Mouse (Mus musculus): ENCODE measurements around the gene Lrrc15. TPM values are rescaled to one million over a fixed set of nuclear protein-coding genes. Genes with fewer than 3 reads are reported as not detected.

Lrrc15 gene
- polyA plus RNA-seq, 1 experiment from 2014 or later, result not detected

DNA sequence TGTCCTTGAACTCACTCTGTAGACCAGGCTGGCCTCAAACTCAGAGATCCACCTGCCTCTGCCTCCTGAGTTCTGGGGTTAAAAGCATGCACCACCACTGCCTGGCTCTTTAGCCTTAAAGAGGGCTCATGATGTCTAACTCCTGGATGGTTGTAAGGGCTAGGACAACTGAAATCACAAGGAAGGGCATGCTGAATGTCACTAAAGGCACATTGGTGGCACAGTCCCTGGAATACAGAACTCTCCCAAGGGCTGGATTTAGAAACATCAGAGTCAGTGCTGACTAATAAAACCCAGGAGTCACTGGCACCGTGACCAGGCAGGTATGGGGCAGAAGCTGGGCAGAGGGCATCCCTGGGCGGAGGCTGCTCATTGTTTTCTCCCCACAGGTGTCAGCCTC is 20.4 kb upstream of the Lrrc15 start:
- ChIA-PET POLR2A (no interaction called here), CTCF (no interaction called here)
- no peak for DNase-seq (ENCODE audit: low read depth, low spot score)
- peaks cover 6% of the 10 kb centered on the region for H3K27me3 ChIP-seq
- ATAC-seq, result no peak
- in situ Hi-C loops (cut with MboI; ENCODE audit: low pct_unique_long_range_greater_than_20kb), result no loop called here
- TF ChIP-seq CTCF (IDR thresholded peaks at IDR 0.05), result no peak

DNA sequence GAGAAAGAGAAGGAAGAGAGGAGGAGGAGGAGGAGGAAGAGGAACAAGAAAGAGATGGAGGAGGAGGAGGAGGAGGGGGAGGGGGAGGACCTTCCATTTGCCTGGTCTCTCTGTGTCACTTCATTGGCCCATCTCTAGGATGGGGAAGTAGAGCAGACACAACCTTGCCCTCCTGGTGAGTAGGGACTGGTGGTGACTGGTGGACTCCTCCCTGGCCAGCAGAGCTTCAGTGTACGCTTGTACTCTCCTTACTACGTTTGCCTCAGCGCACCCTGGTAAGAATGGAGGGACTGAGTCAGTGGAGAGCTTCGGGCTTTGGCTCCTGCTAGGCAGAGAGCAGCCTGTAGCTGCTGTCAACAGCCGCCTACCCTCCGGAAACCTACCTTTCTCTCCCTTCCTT is 19.6 kb upstream of the Lrrc15 start:
- no peak for TF ChIP-seq CTCF (IDR thresholded peaks at IDR 0.05)
- ChIA-PET POLR2A (no interaction called here), CTCF (interaction anchor here (1.9 kb wide), 1 partner anchor 11 kb away, joined by 8 read pairs; no protein-coding TSS in a partner anchor)
- in situ Hi-C loops (cut with MboI; ENCODE audit: low pct_unique_long_range_greater_than_20kb), result no loop called here
- DNase-seq (ENCODE audit: low read depth, low spot score), result no peak
- H3K27me3 ChIP-seq, result peaks cover 6% of the 10 kb centered on the region
- ATAC-seq, result no peak

DNA sequence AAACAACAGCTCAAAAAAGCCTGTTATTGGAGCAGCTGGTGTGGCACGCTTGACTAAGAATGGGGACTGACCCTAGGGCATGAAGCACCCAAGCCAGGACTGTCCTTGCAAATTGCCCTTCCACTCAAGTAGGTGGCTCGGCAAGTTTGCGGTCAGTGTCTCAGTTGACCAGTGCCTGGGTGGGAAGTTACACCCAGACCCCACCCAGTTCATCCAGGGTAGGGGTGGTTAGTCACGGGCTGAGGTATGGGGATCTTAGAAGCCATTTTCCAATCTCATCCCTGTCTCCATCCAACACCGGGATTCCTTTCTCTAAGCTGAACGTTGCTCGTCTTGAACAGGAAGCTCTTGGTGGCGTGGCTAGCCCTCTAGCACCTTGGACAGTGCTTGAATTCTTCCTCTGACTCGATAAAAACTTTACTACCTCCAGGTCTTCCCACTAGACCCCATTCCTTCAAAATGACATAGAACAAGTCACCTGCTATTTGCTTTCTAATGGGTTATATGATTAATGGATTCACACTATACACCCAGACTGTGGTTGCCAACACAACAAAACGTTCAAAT is 16.7 kb upstream of the Lrrc15 start:
- ChIA-PET CTCF (interaction anchor here (0.8 to 1.9 kb wide), 5 partner anchors 14 to 37 kb away, joined by 3 to 4 read pairs (median 4); no protein-coding TSS in a partner anchor), POLR2A (interaction anchor here (1.7 kb wide), 1 partner anchor 12 kb away, joined by 4 read pairs; no protein-coding TSS in a partner anchor)
- DNase-seq (ENCODE audit: low read depth, low spot score) (no peak), ATAC-seq (no peak)
- TF ChIP-seq CTCF (IDR thresholded peaks at IDR 0.05), result no peak
- in situ Hi-C loops (cut with MboI; ENCODE audit: low pct_unique_long_range_greater_than_20kb), result no loop called here
- peaks cover 6% of the 10 kb centered on the region for H3K27me3 ChIP-seq

DNA sequence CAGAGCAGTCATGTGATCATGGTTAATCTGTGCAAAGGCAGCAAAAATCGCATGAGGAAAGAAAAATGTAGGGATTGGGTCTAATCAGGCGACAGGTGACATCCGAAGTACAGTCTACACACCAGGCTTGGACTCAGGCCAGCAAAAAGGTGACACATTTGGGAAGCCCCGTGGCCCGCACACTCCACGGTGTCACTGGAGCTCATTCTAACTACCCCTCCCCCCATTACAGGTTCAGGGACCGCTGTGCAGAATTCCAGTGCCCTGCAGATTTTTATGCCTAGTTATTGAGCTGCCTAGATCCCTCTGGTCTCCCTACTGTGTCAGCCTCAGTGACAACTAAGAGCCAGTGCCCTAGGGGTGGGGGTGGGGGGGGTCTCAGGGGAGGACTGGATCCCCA is 14.4 kb upstream of the Lrrc15 start:
- in situ Hi-C loops (cut with MboI; ENCODE audit: low pct_unique_long_range_greater_than_20kb), result no loop called here
- H3K27me3 ChIP-seq, result peaks cover 6% of the 10 kb centered on the region
- CTCF ChIA-PET, result no interaction called here
- ATAC-seq (no peak), DNase-seq (ENCODE audit: low read depth, low spot score) (no peak)
- no peak for TF ChIP-seq CTCF (IDR thresholded peaks at IDR 0.05)
- POLR2A ChIA-PET, result no interaction called here

DNA sequence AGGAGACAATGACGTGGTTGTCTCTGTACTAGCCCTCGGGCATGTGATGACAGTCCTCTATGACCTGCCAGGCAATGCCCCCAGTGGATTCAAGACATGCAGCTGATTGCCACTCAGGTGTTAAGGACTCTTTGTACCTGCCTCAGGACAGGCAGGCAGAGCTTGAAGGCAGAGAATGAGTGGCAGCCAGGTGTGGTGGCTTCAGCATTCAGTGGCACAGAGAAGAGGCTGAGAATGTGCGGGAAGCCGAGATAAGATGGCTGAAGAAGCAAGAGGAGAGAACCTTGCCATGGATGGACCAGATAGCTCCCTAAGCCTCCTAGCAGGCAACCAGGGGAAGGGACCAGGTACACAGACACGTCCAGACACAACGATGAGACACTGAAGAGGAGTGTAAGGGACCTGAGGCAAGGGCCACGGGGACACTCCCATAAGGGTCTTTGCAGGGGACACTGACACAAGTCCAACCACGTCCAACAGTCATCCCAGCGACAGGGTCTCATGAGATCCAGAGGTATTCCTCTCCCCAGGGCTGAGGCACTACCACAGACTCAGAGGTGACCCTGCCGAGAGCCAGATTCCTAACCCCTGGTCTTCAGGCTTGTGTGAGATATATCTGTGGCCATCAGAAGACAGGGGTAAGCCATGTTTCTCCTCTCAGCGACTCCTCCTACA is 13.7 kb upstream of the Lrrc15 start:
- no peak for TF ChIP-seq CTCF (IDR thresholded peaks at IDR 0.05)
- DNase-seq (ENCODE audit: low read depth, low spot score) (no peak), ATAC-seq (no peak)
- in situ Hi-C loops (cut with MboI; ENCODE audit: low pct_unique_long_range_greater_than_20kb), result no loop called here
- peaks cover 6% of the 10 kb centered on the region for H3K27me3 ChIP-seq
- POLR2A ChIA-PET, result no interaction called here
- CTCF ChIA-PET, result no interaction called here

DNA sequence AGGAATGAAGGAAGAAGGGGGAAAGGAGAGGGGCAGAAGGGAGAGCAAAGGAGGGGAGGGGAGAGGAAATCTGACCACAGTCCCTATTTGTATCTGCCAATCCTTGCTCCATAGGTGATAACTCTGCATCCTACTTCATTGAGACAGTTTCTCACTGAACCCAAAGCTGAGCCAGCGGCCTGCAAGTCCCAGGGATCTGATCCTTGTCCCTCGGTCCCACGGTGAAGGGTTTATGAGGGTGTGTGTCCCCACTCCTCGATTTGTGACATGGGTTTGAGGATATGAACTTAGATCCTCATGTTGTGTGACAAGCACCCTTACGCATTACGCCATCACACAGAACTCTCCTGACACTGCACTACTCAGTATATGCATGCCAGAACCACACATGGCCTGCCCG is 12.1 kb upstream of the Lrrc15 start:
- H3K27me3 ChIP-seq, result no peaks in the 10 kb centered on the region
- no peak for DNase-seq (ENCODE audit: low read depth, low spot score)
- no peak for TF ChIP-seq CTCF (IDR thresholded peaks at IDR 0.05)
- ChIA-PET POLR2A (no interaction called here), CTCF (no interaction called here)
- in situ Hi-C loops (cut with MboI; ENCODE audit: low pct_unique_long_range_greater_than_20kb), result no loop called here
- no peak for ATAC-seq

DNA sequence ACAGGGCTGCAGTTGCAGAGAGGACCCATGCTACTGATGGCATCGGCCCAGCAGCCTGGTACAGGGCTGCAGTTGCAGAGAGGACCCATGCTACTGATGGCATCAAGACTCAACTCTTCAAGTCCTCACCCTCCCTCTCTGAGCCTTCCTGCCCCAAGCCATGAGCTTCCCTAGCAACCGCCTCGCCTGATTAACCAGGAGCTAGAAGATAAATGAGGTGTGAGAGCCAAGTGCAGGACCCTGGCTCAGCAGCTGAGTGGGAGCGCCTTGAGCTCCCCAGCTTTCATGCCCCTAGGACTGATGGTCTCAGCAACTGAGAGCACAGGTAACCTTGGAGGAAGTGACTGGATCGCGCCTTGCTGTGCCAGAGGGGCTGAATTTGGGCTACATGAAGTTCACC is 7.4 kb upstream of the Lrrc15 start:
- ChIA-PET CTCF (no interaction called here), POLR2A (no interaction called here)
- DNase-seq (ENCODE audit: low read depth, low spot score) (no peak), ATAC-seq (no peak)
- H3K27me3 ChIP-seq, result no peaks in the 10 kb centered on the region
- no peak for TF ChIP-seq CTCF (IDR thresholded peaks at IDR 0.05)
- in situ Hi-C loops (cut with MboI; ENCODE audit: low pct_unique_long_range_greater_than_20kb), result no loop called here

DNA sequence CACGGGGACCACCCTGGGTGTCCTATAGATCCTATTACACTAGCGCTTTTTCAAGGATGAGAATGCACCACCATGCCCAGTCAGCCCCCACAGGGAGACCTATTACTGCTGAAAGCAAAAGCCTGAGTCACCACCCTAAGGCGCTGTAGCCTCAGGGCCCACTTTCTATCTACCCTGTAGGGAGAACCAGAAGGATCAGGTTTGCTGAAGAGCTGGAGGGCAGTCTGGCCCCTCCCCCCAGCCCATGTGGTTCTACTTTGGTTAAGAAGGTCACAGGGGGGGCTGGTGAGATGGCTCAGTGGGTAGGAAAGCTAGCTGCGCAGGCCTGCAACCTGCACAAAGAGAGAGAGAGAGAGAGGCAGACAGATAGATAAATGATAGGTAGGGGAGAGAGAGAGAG is 2.6 kb upstream of the Lrrc15 start:
- no peak for TF ChIP-seq CTCF (IDR thresholded peaks at IDR 0.05)
- ChIA-PET POLR2A (no interaction called here), CTCF (no interaction called here)
- DNase-seq (ENCODE audit: low read depth, low spot score) (no peak), ATAC-seq (no peak)
- H3K27me3 ChIP-seq, result peaks cover 11% of the 10 kb centered on the region
- in situ Hi-C loops (cut with MboI; ENCODE audit: low pct_unique_long_range_greater_than_20kb), result no loop called here

DNA sequence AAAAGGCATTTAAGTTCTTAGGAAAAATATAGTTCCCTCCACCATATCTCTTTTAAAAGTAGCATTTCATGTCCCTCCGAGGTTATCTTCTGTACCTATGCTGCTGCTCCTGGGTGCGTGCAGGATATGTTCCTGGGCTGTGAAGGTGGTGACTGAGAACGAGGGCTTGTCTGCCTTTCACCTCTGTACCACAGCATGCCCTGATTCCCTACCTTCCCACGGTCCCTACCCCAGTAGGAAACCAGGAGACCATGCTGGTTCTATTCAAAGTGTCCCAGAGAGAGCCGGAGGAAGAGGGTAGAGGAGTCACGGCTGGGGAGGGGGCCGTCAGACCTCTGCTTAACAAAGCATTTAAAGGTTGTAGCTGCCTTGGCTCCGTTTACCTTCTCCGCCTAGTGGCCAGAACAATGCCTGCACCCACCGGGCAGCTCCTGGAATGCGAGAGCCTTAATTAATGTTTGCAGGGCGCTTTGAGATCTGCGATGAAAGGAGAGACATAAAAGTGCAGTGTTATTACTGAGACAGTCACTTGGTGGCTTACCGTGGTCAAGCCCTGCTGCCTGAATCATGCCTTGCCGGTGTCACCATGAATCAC is 784 bp upstream of the Lrrc15 start:
- ChIA-PET POLR2A (no interaction called here), CTCF (interaction anchor here (1.2 kb wide), 1 partner anchor 12 kb away, joined by 6 read pairs; no protein-coding TSS in a partner anchor)
- no peak for DNase-seq (ENCODE audit: low read depth, low spot score)
- peak; percentile 49 for ATAC-seq
- no peak for TF ChIP-seq CTCF (IDR thresholded peaks at IDR 0.05)
- H3K27me3 ChIP-seq, result peaks cover 11% of the 10 kb centered on the region
- in situ Hi-C loops (cut with MboI; ENCODE audit: low pct_unique_long_range_greater_than_20kb), result no loop called here

DNA sequence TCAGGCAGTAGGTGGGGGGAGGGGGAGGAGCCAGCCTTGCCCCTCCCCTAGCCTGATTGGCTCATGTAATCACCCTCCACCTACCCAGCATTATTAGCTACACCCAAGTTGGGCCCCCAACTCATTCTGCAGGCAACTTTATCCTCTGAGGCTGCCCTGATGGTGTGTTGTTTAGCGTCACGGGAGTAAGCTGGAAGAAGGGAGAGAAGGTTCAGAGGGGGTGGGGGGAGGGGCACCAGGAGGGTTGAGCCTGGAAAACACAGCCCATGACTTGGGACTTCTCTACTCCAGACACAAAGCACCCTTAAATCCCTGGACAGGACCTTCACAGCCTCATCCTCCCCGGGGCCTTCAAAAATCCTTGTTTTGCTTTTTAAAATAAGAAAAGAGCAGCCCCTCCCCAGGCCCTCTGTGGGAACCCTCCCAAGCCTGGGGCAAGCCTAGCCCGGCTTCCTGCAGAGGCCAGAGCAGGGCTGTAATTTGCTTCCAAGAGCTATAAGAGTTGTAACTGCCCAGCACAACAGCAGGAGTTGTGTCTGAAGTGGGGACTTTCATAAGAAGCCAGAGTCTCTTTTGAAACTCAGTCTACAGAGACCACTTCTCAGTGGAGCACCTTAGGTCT is 2.3 kb downstream of the Lrrc15 start:
- DNase-seq (ENCODE audit: low read depth, low spot score), result no peak
- ATAC-seq, result no peak
- TF ChIP-seq CTCF (IDR thresholded peaks at IDR 0.05), result no peak
- POLR2A ChIA-PET, result no interaction called here
- in situ Hi-C loops (cut with MboI; ENCODE audit: low pct_unique_long_range_greater_than_20kb), result no loop called here
- H3K27me3 ChIP-seq, result peaks cover 11% of the 10 kb centered on the region
- CTCF ChIA-PET, result interaction anchor here (1.2 kb wide), 1 partner anchor 9 kb away, joined by 3 read pairs; no protein-coding TSS in a partner anchor

DNA sequence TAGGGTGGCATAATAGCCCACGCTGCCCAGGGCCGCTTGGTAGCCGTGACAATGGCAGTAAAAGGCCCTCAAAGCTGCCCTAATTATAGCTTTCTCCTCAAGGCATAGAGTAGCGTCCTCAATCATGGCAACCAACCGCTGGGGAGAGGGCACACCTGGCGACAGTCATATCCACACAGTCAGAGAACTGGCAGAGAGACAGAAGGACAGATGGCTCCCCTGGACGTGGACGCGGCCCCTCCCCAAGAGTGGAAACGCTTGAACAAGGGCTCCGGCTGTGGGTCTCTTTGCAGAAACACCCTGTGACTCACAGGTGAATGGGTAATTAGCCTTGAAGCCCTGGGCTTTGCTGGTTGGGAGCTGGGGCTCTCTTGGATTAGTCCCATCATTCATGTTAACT is 4.7 kb downstream of the Lrrc15 start:
- ChIA-PET CTCF (no interaction called here), POLR2A (no interaction called here)
- peaks cover 11% of the 10 kb centered on the region for H3K27me3 ChIP-seq
- TF ChIP-seq CTCF (IDR thresholded peaks at IDR 0.05), result no peak
- DNase-seq (ENCODE audit: low read depth, low spot score) (no peak), ATAC-seq (no peak)
- in situ Hi-C loops (cut with MboI; ENCODE audit: low pct_unique_long_range_greater_than_20kb), result no loop called here

All from Patski (cell line).